33 mouse cellular contexts compared by ENCODE assay signal in the genomic region with DNA sequence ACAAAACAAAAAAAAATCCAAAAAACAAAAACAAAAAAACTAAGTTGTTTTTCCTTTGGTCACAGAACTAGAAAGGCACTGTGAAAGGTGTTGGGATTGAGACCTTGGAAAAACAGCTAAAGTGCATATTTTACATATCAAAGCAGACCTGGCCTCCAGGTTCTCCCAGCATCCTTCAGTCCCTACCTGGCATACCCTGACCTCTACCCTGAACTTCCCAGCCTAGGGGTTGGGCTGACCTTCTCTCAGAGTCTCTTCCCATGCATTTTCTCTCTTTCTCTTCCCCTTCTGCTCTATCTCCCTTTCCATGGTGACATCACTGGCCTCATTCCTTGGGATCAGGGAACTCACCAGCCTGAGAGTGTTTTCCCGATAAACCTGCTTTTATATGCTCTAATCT. TPM values are rescaled to one million over a fixed set of nuclear protein-coding genes. Genes with fewer than 3 reads are reported as not detected.
DNase-seq lines count a peak whose midpoint lies in the region; ATAC-seq and TF ChIP-seq lines count a peak whose summit lies in the region.
"Had no signal": no experiment of that assay in that cellular context is flagged by ENCODE, and none has a peak within 500 bp of the region (broad histone marks: within the 10 kb centered on the region; RNA-seq: fewer than 3 reads in every experiment).

No protein-coding gene starts in this region.

- H3K4me1 ChIP-seq in midbrain, embryonic 11.5 days (ENCODE audit: control insufficient read depth, insufficient read depth, low read length) = no peaks in the 10 kb centered on the region; the same call in 1 of the 2 replicates
- H3K4me1 ChIP-seq in midbrain, postnatal 0 days (ENCODE audit: insufficient read depth, low read length) = no peaks in the 10 kb centered on the region
- peaks cover 19% of the 10 kb centered on the region for H3K4me1 ChIP-seq in ES-Bruce4 (ENCODE audit: control insufficient read depth, insufficient read depth, low read length)
- H3K4me1 ChIP-seq: embryonic facial prominence, embryonic 12.5 days; embryonic facial prominence, embryonic 15.5 days; heart, embryonic 15.5 days had no signal

- no peaks in the 10 kb centered on the region for H3K27me3 ChIP-seq in midbrain, embryonic 11.5 days (ENCODE audit: control insufficient read depth, insufficient read depth, low read length)
- no peaks in the 10 kb centered on the region for H3K27me3 ChIP-seq in midbrain, postnatal 0 days (ENCODE audit: insufficient read depth, low read length)
- no peaks in the 10 kb centered on the region for H3K27me3 ChIP-seq in ES-Bruce4 (ENCODE audit: control insufficient read depth, insufficient read depth, low read length, poor library complexity, severe bottlenecking)
- H3K27me3 ChIP-seq: embryonic facial prominence, embryonic 12.5 days; embryonic facial prominence, embryonic 15.5 days; forebrain, embryonic 12.5 days; forebrain, embryonic 15.5 days; Patski had no signal

- TF ChIP-seq CTCF in midbrain, postnatal 0 days (IDR thresholded peaks at IDR 0.05) = no peak
- TF ChIP-seq CTCF in ES-Bruce4 (IDR thresholded peaks at IDR 0.05; ENCODE audit: low read depth, low read length) = no peak

- peak; percentile 33 for DNase-seq in midbrain, embryonic 11.5 days (ENCODE audit: low spot score, missing footprints)
- no peak for DNase-seq in midbrain, postnatal 0 days (ENCODE audit: low spot score)
- peak; percentile 36 for DNase-seq in ZHBTc4 (ENCODE audit: low read depth, low spot score)
- no peak for DNase-seq in cerebellum, postnatal 36 days
- DNase-seq: adrenal gland, adult 8-10 months; B cell, adult 2 months; cerebellum, adult 18-20 months; cerebellum, adult 9-10 months; gastrocnemius, postnatal 14 days; heart, adult 18-20 months; heart, postnatal 10 days; heart, postnatal 36 days; kidney, adult 18-20 months had no signal

- TF ChIP-seq EP300 in ES-Bruce4 (IDR thresholded peaks at IDR 0.05; ENCODE audit: insufficient read depth, low read depth, low read length) = peak; percentile 94

- H3K4me2 ChIP-seq in midbrain, embryonic 11.5 days = no peak overlapping the region
- H3K4me2 ChIP-seq in midbrain, postnatal 0 days (ENCODE audit: low read depth, low read length, poor library complexity, severe bottlenecking) = no peak overlapping the region
- H3K4me2 ChIP-seq: embryonic facial prominence, embryonic 12.5 days; embryonic facial prominence, embryonic 15.5 days; forebrain, embryonic 12.5 days; forebrain, embryonic 15.5 days; heart, embryonic 12.5 days; heart, embryonic 15.5 days; hindbrain, embryonic 14.5 days had no signal

- no peaks in the 10 kb centered on the region for H3K36me3 ChIP-seq in midbrain, embryonic 11.5 days (ENCODE audit: control insufficient read depth, insufficient read depth, low read length)
- H3K36me3 ChIP-seq in midbrain, postnatal 0 days (ENCODE audit: insufficient read depth, low read length) = no peaks in the 10 kb centered on the region; the same call in 1 of the 2 replicates
- H3K36me3 ChIP-seq in ES-Bruce4 (ENCODE audit: control insufficient read depth, insufficient read depth, low read length, poor library complexity, severe bottlenecking) = no peaks in the 10 kb centered on the region
- H3K36me3 ChIP-seq: embryonic facial prominence, embryonic 12.5 days; embryonic facial prominence, embryonic 15.5 days; forebrain, embryonic 12.5 days; forebrain, embryonic 15.5 days; G1E; heart, embryonic 12.5 days; heart, embryonic 15.5 days had no signal

- WGBS in midbrain, embryonic 11.5 days = 74% methylated on average over 1 of the region's 1 CpGs
- 64% methylated on average over 1 of the region's 1 CpGs for WGBS in midbrain, postnatal 0 days

- no peak overlapping the region for H3K4me3 ChIP-seq in midbrain, embryonic 11.5 days (ENCODE audit: low read depth, low read length)
- no peak overlapping the region for H3K4me3 ChIP-seq in midbrain, postnatal 0 days (ENCODE audit: low read depth, low read length)
- H3K4me3 ChIP-seq in ES-Bruce4 (ENCODE audit: low read depth, low read length) = no peak overlapping the region
- H3K4me3 ChIP-seq: embryonic facial prominence, embryonic 12.5 days; embryonic facial prominence, embryonic 15.5 days; forebrain, embryonic 12.5 days; forebrain, embryonic 15.5 days; heart, embryonic 12.5 days; heart, embryonic 15.5 days had no signal

- no peak overlapping the region for H3K9ac ChIP-seq in midbrain, embryonic 11.5 days (ENCODE audit: low read length)
- no peak overlapping the region for H3K9ac ChIP-seq in midbrain, postnatal 0 days (replicated peaks; ENCODE audit: low read length, poor library complexity, severe bottlenecking)
- peak overlapping the region; percentile 1; the same call in 1 of the 2 replicates for H3K9ac ChIP-seq in ES-Bruce4 (ENCODE audit: low read depth, poor library complexity, severe bottlenecking)
- H3K9ac ChIP-seq: embryonic facial prominence, embryonic 12.5 days; embryonic facial prominence, embryonic 15.5 days; forebrain, embryonic 12.5 days; forebrain, embryonic 15.5 days; heart, embryonic 12.5 days; heart, embryonic 15.5 days; hindbrain, embryonic 14.5 days had no signal

- no peak overlapping the region for H3K27ac ChIP-seq in midbrain, embryonic 11.5 days (ENCODE audit: low read depth, low read length)
- H3K27ac ChIP-seq in midbrain, postnatal 0 days (ENCODE audit: low read depth, low read length) = no peak overlapping the region
- peak overlapping the region; percentile 83 for H3K27ac ChIP-seq in ES-Bruce4 (ENCODE audit: insufficient read depth, low read length)
- H3K27ac ChIP-seq: embryonic facial prominence, embryonic 12.5 days; embryonic facial prominence, embryonic 15.5 days; forebrain, embryonic 15.5 days; heart, embryonic 15.5 days; hindbrain, embryonic 14.5 days; hindbrain, postnatal 0 days had no signal

- no peaks in the 10 kb centered on the region for H3K9me3 ChIP-seq in midbrain, embryonic 11.5 days (ENCODE audit: control insufficient read depth, low read length)
- H3K9me3 ChIP-seq in midbrain, postnatal 0 days (ENCODE audit: low read length) = no peaks in the 10 kb centered on the region
- H3K9me3 ChIP-seq in ES-Bruce4 (replicated peaks; ENCODE audit: control insufficient read depth, insufficient read depth, low read length, poor library complexity, severe bottlenecking) = no peaks in the 10 kb centered on the region
- H3K9me3 ChIP-seq: embryonic facial prominence, embryonic 12.5 days; embryonic facial prominence, embryonic 15.5 days; forebrain, embryonic 12.5 days; forebrain, embryonic 15.5 days; G1E; heart, embryonic 12.5 days; heart, embryonic 15.5 days had no signal

- no peak for ATAC-seq in midbrain, embryonic 11.5 days (ENCODE audit: low FRiP score)
- ATAC-seq in midbrain, postnatal 0 days (ENCODE audit: low FRiP score) = no peak
- ATAC-seq in erythroid progenitor cell, adult 5-6 weeks (replicated peaks; ENCODE audit: low FRiP score, poor library complexity, severe bottlenecking) = no peak
- ATAC-seq: activated CD4-positive, CD25-positive, alpha-beta regulatory T cell, adult 4 months; forebrain, embryonic 15.5 days; inflammation-experienced regulatory T-cells, adult 6 months; Patski had no signal

- TF ChIP-seq POLR2A in ES-Bruce4 (IDR thresholded peaks at IDR 0.05; ENCODE audit: insufficient read depth, low read length) = no peak

RNA-seq across cellular contexts. Expression of a gene that starts 3.5 kb away (rescaled TPM):
- polyA plus RNA-seq in midbrain, embryonic 11.5 days (2014; fragmentation: Nextera tagmentation; extraction: Ambion mirVana) = not detected in 2 replicates
- not detected in 2 replicates for total RNA-seq in midbrain, postnatal 0 days (2014; rRNA removed)
- polyA plus RNA-seq in midbrain, postnatal 0 days (2015; fragmentation: Nextera tagmentation; extraction: Ambion mirVana) = not detected in 2 replicates
- polyA plus RNA-seq in ES-Bruce4 (2011; ENCODE audit: insufficient read depth, insufficient read length, low read depth, missing spikeins) = 24.6 and 31.6 TPM in 2 replicates
- not detected in 2 replicates for total RNA-seq in erythroid progenitor cell, adult 5-6 weeks (2015; ENCODE audit: low replicate concordance)
- total RNA-seq in erythroid progenitor cell, adult 5-6 weeks (2017; ENCODE audit: low replicate concordance) = not detected in 2 replicates
- total RNA-seq: adrenal gland, postnatal 25 days; CH12.LX; common myeloid progenitor, adult 5-6 weeks; G1E; gastrocnemius, postnatal 14 days; gastrocnemius, postnatal 4 days; heart, adult 18-20 months; heart, postnatal 10 days; heart, postnatal 36 days; hindbrain, postnatal 0 days had no signal
- polyA plus RNA-seq: activated CD4-positive, CD25-positive, alpha-beta regulatory T cell, adult 4 months; brain, embryonic 14.5 days; embryonic facial prominence, embryonic 12.5 days; embryonic facial prominence, embryonic 15.5 days; forebrain, embryonic 12.5 days; forebrain, embryonic 15.5 days; G1E; heart, embryonic 12.5 days; heart, embryonic 15.5 days; hindbrain, embryonic 11.5 days; hindbrain, embryonic 14.5 days; inflammation-experienced regulatory T-cells, adult 6 months; Patski had no signal

RNA-seq across cellular contexts. Expression of a gene that starts 20.7 kb away (rescaled TPM):
- 14.1 and 15.7 TPM in 2 replicates for polyA plus RNA-seq in midbrain, embryonic 11.5 days (2014; fragmentation: Nextera tagmentation; extraction: Ambion mirVana)
- total RNA-seq in midbrain, postnatal 0 days (2014; rRNA removed) = 8.5 and 10.2 TPM in 2 replicates
- 13.0 and 14.8 TPM in 2 replicates for polyA plus RNA-seq in midbrain, postnatal 0 days (2015; fragmentation: Nextera tagmentation; extraction: Ambion mirVana)
- polyA plus RNA-seq in ES-Bruce4 (2011; ENCODE audit: insufficient read depth, insufficient read length, low read depth, missing spikeins) = 74.8 and 77.0 TPM in 2 replicates
- not detected in 2 replicates for total RNA-seq in erythroid progenitor cell, adult 5-6 weeks (2015; ENCODE audit: low replicate concordance)
- total RNA-seq in erythroid progenitor cell, adult 5-6 weeks (2017; ENCODE audit: low replicate concordance) = not detected in 2 replicates
- total RNA-seq: G1E had no signal
- polyA plus RNA-seq: activated CD4-positive, CD25-positive, alpha-beta regulatory T cell, adult 4 months; G1E; inflammation-experienced regulatory T-cells, adult 6 months had no signal

RNA-seq across cellular contexts. Expression of a gene that starts 22.0 kb away (rescaled TPM):
- 11.3 and 14.4 TPM in 2 replicates for polyA plus RNA-seq in midbrain, embryonic 11.5 days (2014; fragmentation: Nextera tagmentation; extraction: Ambion mirVana)
- 16.7 and 25.5 TPM in 2 replicates for total RNA-seq in midbrain, postnatal 0 days (2014; rRNA removed)
- polyA plus RNA-seq in midbrain, postnatal 0 days (2015; fragmentation: Nextera tagmentation; extraction: Ambion mirVana) = 27.2 and 31.6 TPM in 2 replicates
- polyA plus RNA-seq in ES-Bruce4 (2011; ENCODE audit: insufficient read depth, insufficient read length, low read depth, missing spikeins) = 27.1 and 27.8 TPM in 2 replicates
- total RNA-seq in erythroid progenitor cell, adult 5-6 weeks (2015; ENCODE audit: low replicate concordance) = not detected in 2 replicates
- not detected in 2 replicates for total RNA-seq in erythroid progenitor cell, adult 5-6 weeks (2017; ENCODE audit: low replicate concordance)
- total RNA-seq: common myeloid progenitor, adult 5-6 weeks had no signal
- polyA plus RNA-seq: activated CD4-positive, CD25-positive, alpha-beta regulatory T cell, adult 4 months; G1E; inflammation-experienced regulatory T-cells, adult 6 months had no signal

RNA-seq across cellular contexts. Expression of a gene that starts 34.0 kb away (rescaled TPM):
- polyA plus RNA-seq in midbrain, embryonic 11.5 days (2014; fragmentation: Nextera tagmentation; extraction: Ambion mirVana) = 54.7 and 58.1 TPM in 2 replicates
- 28.5 and 36.4 TPM in 2 replicates for total RNA-seq in midbrain, postnatal 0 days (2014; rRNA removed)
- 38.3 and 38.9 TPM in 2 replicates for polyA plus RNA-seq in midbrain, postnatal 0 days (2015; fragmentation: Nextera tagmentation; extraction: Ambion mirVana)
- polyA plus RNA-seq in ES-Bruce4 (2011; ENCODE audit: insufficient read depth, insufficient read length, low read depth, missing spikeins) = 4.4 and 4.6 TPM in 2 replicates
- total RNA-seq in erythroid progenitor cell, adult 5-6 weeks (2015; ENCODE audit: low replicate concordance) = not detected in 2 replicates
- not detected in 2 replicates for total RNA-seq in erythroid progenitor cell, adult 5-6 weeks (2017; ENCODE audit: low replicate concordance)
- total RNA-seq: CH12.LX, G1E had no signal
- polyA plus RNA-seq: G1E had no signal

RNA-seq across cellular contexts. Expression of a gene that starts 52.2 kb away (rescaled TPM):
- 30.5 and 33.8 TPM in 2 replicates for polyA plus RNA-seq in midbrain, embryonic 11.5 days (2014; fragmentation: Nextera tagmentation; extraction: Ambion mirVana)
- total RNA-seq in midbrain, postnatal 0 days (2014; rRNA removed) = 105 and 142 TPM in 2 replicates
- polyA plus RNA-seq in midbrain, postnatal 0 days (2015; fragmentation: Nextera tagmentation; extraction: Ambion mirVana) = 293 and 371 TPM in 2 replicates
- polyA plus RNA-seq in ES-Bruce4 (2011; ENCODE audit: insufficient read depth, insufficient read length, low read depth, missing spikeins) = 163 and 187 TPM in 2 replicates
- 114 and 170 TPM in 2 replicates for total RNA-seq in erythroid progenitor cell, adult 5-6 weeks (2015; ENCODE audit: low replicate concordance)
- 29.0 and 44.4 TPM in 2 replicates for total RNA-seq in erythroid progenitor cell, adult 5-6 weeks (2017; ENCODE audit: low replicate concordance)
- total RNA-seq: G1E had no signal

Comparison
In these comparisons a context has a peak if more than half of its experiments do, and no peak if none do; other contexts are left out.
1. DNase-seq: peak in midbrain, embryonic 11.5 days (single experiment) and ZHBTc4 (single experiment); none in midbrain, postnatal 0 days (single experiment) and cerebellum, postnatal 36 days (0 of 2).
2. RNA of a gene that starts 3.5 kb away (polyA plus RNA-seq): 24.6 to 31.6 TPM in ES-Bruce4; not detected in midbrain, postnatal 0 days and not detected in midbrain, embryonic 11.5 days; every median in the first group is over 10 times any median in the second.